Mouse (Mus musculus) thymus, adult 2 months (tissue): ENCODE data around the gene Tagln. TPM values are rescaled to one million over a fixed set of nuclear protein-coding genes. Genes with fewer than 3 reads are reported as not detected.
A peak's percentile ranks its signal among the peaks of the same experiment; 100 is the strongest.

ENCODE experiments used
- DNase-seq: peaks from one replicate; pipeline ENCODE4 v3.0.0; 2021
- H3K27ac ChIP-seq: fragments of 200-500 bp; 2 replicates; pipeline ENCODE4 v1.5.1; 2012; ENCODE audit warnings: low read length, control low read depth; ENCODE audit not compliant: control insufficient read depth, insufficient read depth
- H3K27me3 ChIP-seq: fragments of 200-500 bp; 2 replicates; pipeline ENCODE4 v1.6.1; 2012; ENCODE audit warnings: mild to moderate bottlenecking, low read length, moderate library complexity, mixed read lengths; ENCODE audit not compliant: control insufficient read depth, insufficient read depth
- H3K36me3 ChIP-seq: fragments of 200-500 bp; 2 replicates; pipeline ENCODE4 v1.6.1; 2012; ENCODE audit warnings: mild to moderate bottlenecking, low read length, moderate library complexity; ENCODE audit not compliant: control insufficient read depth, insufficient read depth
- H3K4me1 ChIP-seq: fragments of 200-500 bp; replicated peaks from 2 replicates; pipeline ENCODE4 v1.6.1; 2012; ENCODE audit warnings: low read length; ENCODE audit not compliant: control insufficient read depth, insufficient read depth
- H3K4me3 ChIP-seq: fragments of 200-500 bp; 2 replicates; pipeline ENCODE4 v1.5.1; 2012; ENCODE audit warnings: mild to moderate bottlenecking, low read length, control low read depth, moderate library complexity; ENCODE audit not compliant: control insufficient read depth, insufficient read depth
- CTCF ChIP-seq: fragments of 200-500 bp; IDR thresholded peaks from 2 replicates; pipeline ENCODE4 v1.5.1; 2012; ENCODE audit warnings: mild to moderate bottlenecking, control low read depth, low read length, moderate library complexity, borderline replicate concordance; ENCODE audit not compliant: control insufficient read depth, poor library complexity, insufficient read depth; ENCODE audit errors: extremely low read depth
- POLR2A ChIP-seq: fragments of 200-500 bp; IDR thresholded peaks from 2 replicates; pipeline ENCODE4 v1.6.1; 2012; ENCODE audit warnings: mild to moderate bottlenecking, low read length, control low read depth, moderate library complexity; ENCODE audit not compliant: control insufficient read depth, poor library complexity, insufficient read depth; ENCODE audit errors: extremely low read depth
- WGBS: fragments of 180-500 bp; shearing (Covaris S2); methylation state at CpG from one replicate; pipeline ENCODE4 v1.1.7; 2018; 5-methylcytosine and 5-hydroxymethylcytosine counted together
- polyA plus RNA-seq: library from polyadenylated mRNA; depleted of rRNA; stranded (reverse); fragments of >200 nt; gene quantifications from 2 replicates; pipeline ENCODE4 v1.2.3, GENCODE M21; 2012

Tagln gene
- polyA plus RNA-seq, 1 experiment, result 66.3 TPM

GRCm38 (mm10) chr9:45958023-45958670 is 22.3 kb upstream of the Tagln start:
- peaks cover 13% of the 10 kb centered on the region for H3K4me1 ChIP-seq
- H3K4me3 ChIP-seq, result no peak overlapping the region
- DNase-seq, result no peak
- TF ChIP-seq POLR2A (no peak), CTCF (no peak)
- WGBS, result 92% methylated on average over 7 of the region's 7 CpGs
- 0 out of 2 replicates have a peak, but pooled peaks cover 4% of the 10 kb centered on the region for H3K36me3 ChIP-seq
- no peaks in the 10 kb centered on the region for H3K27me3 ChIP-seq
- H3K27ac ChIP-seq, result no peak overlapping the region

DNA sequence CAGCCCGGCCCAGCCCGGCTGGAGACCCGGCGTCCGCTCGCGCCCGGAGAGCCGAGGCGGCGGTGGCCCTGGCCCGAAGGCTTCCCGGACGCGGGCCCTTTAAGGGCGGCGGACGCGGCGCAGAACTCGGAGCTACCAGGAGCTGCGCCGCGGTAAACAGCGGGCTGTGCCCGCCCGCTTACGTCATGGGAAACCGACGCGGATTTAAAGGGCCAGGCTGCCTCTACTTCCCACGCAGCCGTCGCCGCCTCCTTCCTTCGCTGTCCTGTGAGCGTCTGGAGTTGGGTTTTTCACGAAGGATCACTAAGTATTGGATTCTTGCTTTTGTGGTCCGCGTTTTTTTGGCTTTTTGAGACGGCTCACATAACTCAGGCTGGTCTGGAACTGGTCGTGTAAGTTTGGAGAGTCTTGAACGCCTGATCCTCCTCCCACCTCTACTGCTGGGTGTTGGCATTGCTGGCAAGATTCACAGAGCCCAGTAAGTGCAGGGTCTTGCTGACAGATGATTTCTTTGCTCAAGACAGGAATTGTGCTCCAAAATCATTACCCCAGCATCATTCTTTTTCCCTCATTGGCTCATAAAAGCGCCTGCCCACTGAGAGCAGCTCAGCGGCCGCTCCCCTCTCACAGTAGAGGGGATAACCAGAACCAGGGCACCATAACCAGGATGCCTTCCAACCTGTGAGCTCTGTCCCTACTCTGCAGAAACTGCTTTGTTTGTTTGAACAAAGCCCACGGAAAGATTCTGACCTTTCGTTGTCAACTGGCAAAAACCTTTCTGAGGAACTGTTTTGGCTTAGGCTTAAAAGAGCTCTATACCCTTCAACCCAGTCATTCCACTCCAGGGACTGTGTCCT is 19.5 kb upstream of the Tagln start, which contains the start of gene Sidt2:
Gene Sidt2 (minus strand): TSS at position 152 of the 857 bp plus-strand sequence.
- Histone ChIP-seq H3K4me3 (peak within 1 kb of the TSS; percentile 94), H3K4me1 (peaks cover 19% of the 10 kb centered on the region), H3K27me3 (no peaks in the 10 kb centered on the region), H3K27ac (peak within 1 kb of the TSS; percentile 72), H3K36me3 (peaks cover 21% of the 10 kb centered on the region)
- DNase-seq, result peak; percentile 89
- peak; percentile 82 for TF ChIP-seq POLR2A
- 0 out of 2 replicates have a peak, but pooled peaks have one; percentile 40 for TF ChIP-seq CTCF
- WGBS, result 3% methylated on average over 48 of the region's 48 CpGs

DNA sequence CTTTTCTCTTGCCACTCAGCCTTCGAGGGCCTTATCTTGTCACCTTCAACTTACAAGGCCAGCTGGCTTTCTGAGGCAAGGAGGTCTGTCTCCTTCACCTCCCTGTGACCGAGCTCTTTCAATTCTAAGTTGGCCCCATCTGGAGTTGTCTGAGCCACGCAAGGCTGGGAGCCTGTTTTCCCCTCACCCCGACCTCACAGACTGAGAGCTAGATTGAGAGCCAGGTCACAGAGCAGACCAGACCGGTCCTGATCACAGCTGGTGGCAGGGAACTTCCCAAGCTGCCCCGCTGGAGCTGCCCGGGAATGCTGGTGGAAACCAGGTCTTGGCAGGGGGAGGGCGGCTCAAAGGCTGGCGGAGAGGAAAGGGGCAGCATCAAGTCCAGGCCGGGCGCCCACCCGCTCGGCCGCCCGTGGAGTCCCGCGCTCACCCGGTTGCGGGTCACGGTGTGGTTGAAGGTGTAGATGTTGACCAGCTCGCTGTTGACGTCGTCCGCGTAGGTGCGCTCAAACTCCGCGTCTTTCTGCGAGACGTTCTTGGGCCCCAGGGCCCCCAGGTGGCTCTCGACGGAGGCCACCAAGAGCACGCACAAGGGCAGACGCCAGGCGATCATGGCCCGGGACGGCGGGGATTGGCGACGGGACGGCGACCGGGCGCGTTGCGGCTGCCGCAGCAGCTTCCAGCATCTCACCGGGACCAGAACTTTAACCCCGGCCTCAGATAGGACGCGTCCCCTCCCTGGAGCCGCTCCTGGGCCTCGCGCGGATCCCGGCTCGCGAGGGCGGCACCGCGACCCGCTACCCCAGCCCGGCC is 18.6 kb upstream of the Tagln start:
- no peak for TF ChIP-seq POLR2A
- peak overlapping the region; percentile 72 for H3K27ac ChIP-seq

GRCm38 (mm10) chr9:45953511-45954293 is 17.8 kb upstream of the Tagln start:
- TF ChIP-seq CTCF, result no peak
- no peak for TF ChIP-seq POLR2A
- Histone ChIP-seq H3K27ac (peak overlapping the region; percentile 72), H3K4me3 (peak overlapping the region; percentile 94), H3K27me3 (no peaks in the 10 kb centered on the region), H3K4me1 (peaks cover 19% of the 10 kb centered on the region), H3K36me3 (peaks cover 32% of the 10 kb centered on the region)
- 32% methylated on average over 13 of the region's 13 CpGs for WGBS
- no peak for DNase-seq

More for the DNA sequence above, 18.6 kb upstream of the Tagln start:
- under 1% methylated on average over 62 of the region's 63 CpGs for WGBS
- H3K4me3 ChIP-seq, result peak overlapping the region; percentile 94
- H3K36me3 ChIP-seq, result peaks cover 29% of the 10 kb centered on the region
- peaks cover 19% of the 10 kb centered on the region for H3K4me1 ChIP-seq
- DNase-seq, result no peak
- no peaks in the 10 kb centered on the region for H3K27me3 ChIP-seq

GRCm38 (mm10) chr9:45952890-45953289 is 17.0 kb upstream of the Tagln start:
- Histone ChIP-seq H3K27ac (no peak overlapping the region), H3K4me1 (peaks cover 21% of the 10 kb centered on the region), H3K27me3 (no peaks in the 10 kb centered on the region), H3K36me3 (peaks cover 35% of the 10 kb centered on the region), H3K4me3 (peak overlapping the region; percentile 24)
- no peak for TF ChIP-seq POLR2A
- TF ChIP-seq CTCF, result no peak
- no peak for DNase-seq
- WGBS, result 79% methylated on average over 7 of the region's 7 CpGs
